Comparison of ENCODE assay signal across 10 mouse cellular contexts in the genomic region with DNA sequence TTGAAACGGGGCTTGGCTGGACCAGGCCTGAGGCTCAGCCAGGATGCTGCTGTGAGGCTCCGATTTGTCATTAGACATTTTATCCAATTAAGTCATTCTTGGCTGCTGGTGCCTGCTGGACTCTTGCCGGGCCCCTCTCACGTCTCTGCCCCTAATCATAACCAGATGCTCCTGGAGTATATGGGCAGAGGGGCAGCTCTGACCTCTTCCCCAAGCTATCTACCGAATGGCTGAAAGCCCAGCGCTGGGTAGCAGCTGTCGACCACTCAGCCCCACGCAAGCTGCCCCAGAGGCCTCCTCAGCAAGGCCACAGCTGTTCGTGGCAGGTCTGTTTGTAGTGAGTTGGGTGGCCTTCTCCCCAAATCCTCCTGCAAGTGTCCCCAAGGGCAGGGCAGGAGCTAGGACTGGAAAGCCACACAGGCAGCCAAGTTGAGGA. TPM values are rescaled to one million over a fixed set of nuclear protein-coding genes. Genes with fewer than 3 reads are reported as not detected.
DNase-seq lines count a peak whose midpoint lies in the region; ATAC-seq and TF ChIP-seq lines count a peak whose summit lies in the region.
"Had no signal": no experiment of that assay in that cellular context is flagged by ENCODE, and none has a peak within 500 bp of the region (broad histone marks: within the 10 kb centered on the region; RNA-seq: fewer than 3 reads in every experiment).

No protein-coding gene starts in this region.

- no peaks in the 10 kb centered on the region for H3K36me3 ChIP-seq in heart, adult 2 months (ENCODE audit: control insufficient read depth, insufficient read depth, low read length)
- no peaks in the 10 kb centered on the region for H3K36me3 ChIP-seq in heart, embryonic 12.5 days
- H3K36me3 ChIP-seq in ES-E14 (ENCODE audit: control insufficient read depth, insufficient read depth, low read length, poor library complexity, severe bottlenecking) = no peaks in the 10 kb centered on the region
- no peaks in the 10 kb centered on the region for H3K36me3 ChIP-seq in embryonic facial prominence, embryonic 15.5 days
- H3K36me3 ChIP-seq in hindbrain, embryonic 16.5 days (ENCODE audit: control insufficient read depth, insufficient read depth, low read length) = no peaks in the 10 kb centered on the region
- H3K36me3 ChIP-seq in thymus, adult 2 months (ENCODE audit: control insufficient read depth, insufficient read depth, low read length) = 0 out of 2 replicates have a peak, but pooled peaks cover 11% of the 10 kb centered on the region
- H3K36me3 ChIP-seq: intestine, embryonic 15.5 days; liver, embryonic 12.5 days had no signal

- H3K27ac ChIP-seq in heart, adult 2 months = peak overlapping the region; percentile 61
- no peak overlapping the region for H3K27ac ChIP-seq in heart, embryonic 12.5 days (ENCODE audit: poor library complexity, severe bottlenecking)
- no peak overlapping the region for H3K27ac ChIP-seq in ES-E14 (ENCODE audit: insufficient read depth, low read depth, low read length, poor library complexity, severe bottlenecking)
- peak overlapping the region; percentile 55; the same call in 1 of the 2 replicates for H3K27ac ChIP-seq in embryonic facial prominence, embryonic 15.5 days (replicated peaks)
- no peak overlapping the region for H3K27ac ChIP-seq in hindbrain, embryonic 16.5 days (ENCODE audit: low read depth, low read length)
- no peak overlapping the region for H3K27ac ChIP-seq in thymus, adult 2 months (ENCODE audit: control insufficient read depth, insufficient read depth, low read length)
- H3K27ac ChIP-seq: intestine, embryonic 15.5 days; liver, embryonic 12.5 days had no signal

- no peak for TF ChIP-seq CTCF in heart, adult 2 months (IDR thresholded peaks at IDR 0.05)
- TF ChIP-seq CTCF in thymus, adult 2 months (IDR thresholded peaks at IDR 0.05; ENCODE audit: borderline replicate concordance, control insufficient read depth, extremely low read depth, insufficient read depth, low read length, poor library complexity) = no peak

- H3K9me3 ChIP-seq in heart, embryonic 12.5 days (replicated peaks) = no peaks in the 10 kb centered on the region
- no peaks in the 10 kb centered on the region for H3K9me3 ChIP-seq in ES-E14 (ENCODE audit: control insufficient read depth, insufficient read depth, low read depth, low read length)
- no peaks in the 10 kb centered on the region for H3K9me3 ChIP-seq in embryonic facial prominence, embryonic 15.5 days (replicated peaks)
- no peaks in the 10 kb centered on the region for H3K9me3 ChIP-seq in hindbrain, embryonic 16.5 days (ENCODE audit: control insufficient read depth, low read length)
- H3K9me3 ChIP-seq: intestine, embryonic 15.5 days; liver, embryonic 12.5 days had no signal

- in situ Hi-C loops in ES-E14 (cut with MboI; ENCODE audit: low sequenced_read_pairs in 2 of 2, unreplicated experiment in 2 of 2) = no loop called here

- no peak for TF ChIP-seq POLR2A in heart, adult 2 months (IDR thresholded peaks at IDR 0.05; ENCODE audit: insufficient read depth, low read depth, low read length)
- TF ChIP-seq POLR2A in thymus, adult 2 months (IDR thresholded peaks at IDR 0.05; ENCODE audit: control insufficient read depth, extremely low read depth, insufficient read depth, low read length, poor library complexity) = no peak

- no peak overlapping the region for H3K9ac ChIP-seq in heart, adult 2 months (ENCODE audit: low read depth, low read length)
- H3K9ac ChIP-seq in heart, embryonic 12.5 days = no peak overlapping the region
- H3K9ac ChIP-seq in ES-E14 (ENCODE audit: insufficient read depth, low read depth, low read length, poor library complexity, severe bottlenecking) = peak overlapping the region; percentile 7; the same call in 1 of the 2 replicates
- H3K9ac ChIP-seq in embryonic facial prominence, embryonic 15.5 days = no peak overlapping the region
- H3K9ac ChIP-seq in hindbrain, embryonic 16.5 days (ENCODE audit: low read depth, low read length) = no peak overlapping the region
- H3K9ac ChIP-seq: intestine, embryonic 15.5 days; liver, embryonic 12.5 days had no signal

- H3K4me1 ChIP-seq in heart, adult 2 months (ENCODE audit: control insufficient read depth, insufficient read depth, low read length) = peaks cover 6% of the 10 kb centered on the region
- no peaks in the 10 kb centered on the region for H3K4me1 ChIP-seq in heart, embryonic 12.5 days (replicated peaks)
- peaks cover 17 to 37% of the 10 kb centered on the region in 2 experiments; a peak in 3 of 4 replicates for H3K4me1 ChIP-seq in ES-E14 (ENCODE audit: control insufficient read depth in 2 of 2, insufficient read depth in 2 of 2, low read length in 2 of 2, poor library complexity in 1 of 2)
- peaks cover 12% of the 10 kb centered on the region for H3K4me1 ChIP-seq in embryonic facial prominence, embryonic 15.5 days
- peaks cover 3% of the 10 kb centered on the region; the same call in 1 of the 2 replicates for H3K4me1 ChIP-seq in hindbrain, embryonic 16.5 days (ENCODE audit: control insufficient read depth, insufficient read depth, low read depth, low read length)
- H3K4me1 ChIP-seq in thymus, adult 2 months (replicated peaks; ENCODE audit: control insufficient read depth, insufficient read depth, low read length) = peaks cover 79% of the 10 kb centered on the region
- H3K4me1 ChIP-seq: liver, embryonic 12.5 days had no signal

- no peaks in the 10 kb centered on the region for H3K79me2 ChIP-seq in heart, adult 2 months (replicated peaks; ENCODE audit: control insufficient read depth, insufficient read depth, low read length)

- H3K27me3 ChIP-seq in heart, adult 2 months (ENCODE audit: control insufficient read depth, insufficient read depth, low read length) = no peaks in the 10 kb centered on the region
- peaks cover 51% of the 10 kb centered on the region for H3K27me3 ChIP-seq in heart, embryonic 12.5 days (replicated peaks)
- peaks cover 18% of the 10 kb centered on the region for H3K27me3 ChIP-seq in embryonic facial prominence, embryonic 15.5 days
- H3K27me3 ChIP-seq in hindbrain, embryonic 16.5 days (replicated peaks; ENCODE audit: control insufficient read depth, insufficient read depth, low read length) = peaks cover 9% of the 10 kb centered on the region
- H3K27me3 ChIP-seq in thymus, adult 2 months (ENCODE audit: control insufficient read depth, insufficient read depth, low read length) = no peaks in the 10 kb centered on the region

- no peak overlapping the region for H3K4me3 ChIP-seq in heart, adult 2 months
- no peak overlapping the region for H3K4me3 ChIP-seq in heart, embryonic 12.5 days
- H3K4me3 ChIP-seq in ES-E14 (ENCODE audit: insufficient read depth in 1 of 2, low read depth in 1 of 2, low read length in 2 of 2, poor library complexity in 1 of 2, severe bottlenecking in 1 of 2) = no peak overlapping the region
- H3K4me3 ChIP-seq in embryonic facial prominence, embryonic 15.5 days (replicated peaks) = no peak overlapping the region
- no peak overlapping the region for H3K4me3 ChIP-seq in hindbrain, embryonic 16.5 days (ENCODE audit: low read length)
- H3K4me3 ChIP-seq in thymus, adult 2 months (ENCODE audit: control insufficient read depth, insufficient read depth, low read length) = no peak overlapping the region
- H3K4me3 ChIP-seq: intestine, embryonic 15.5 days; liver, embryonic 12.5 days had no signal

- ATAC-seq in heart, embryonic 12.5 days (ENCODE audit: insufficient number of reproducible peaks, low FRiP score) = no peak
- 0 out of 2 replicates have a peak, but pooled peaks have one; percentile 36 for ATAC-seq in embryonic facial prominence, embryonic 15.5 days (ENCODE audit: insufficient number of reproducible peaks, low FRiP score, low TSS enrichment, low read depth)
- ATAC-seq in hindbrain, embryonic 16.5 days = peak; percentile 61
- no peak for ATAC-seq in cerebellum, adult (ENCODE audit: insufficient number of reproducible peaks, low FRiP score, low TSS enrichment)
- no peak for ATAC-seq in activated CD4-positive, CD25-positive, alpha-beta regulatory T cell, adult 4 months
- ATAC-seq: intestine, embryonic 15.5 days; liver, embryonic 12.5 days had no signal

- no peak overlapping the region for H3K4me2 ChIP-seq in heart, embryonic 12.5 days
- no peak overlapping the region for H3K4me2 ChIP-seq in embryonic facial prominence, embryonic 15.5 days (replicated peaks)
- no peak overlapping the region for H3K4me2 ChIP-seq in hindbrain, embryonic 16.5 days (ENCODE audit: low read length)
- H3K4me2 ChIP-seq: intestine, embryonic 15.5 days; liver, embryonic 12.5 days had no signal

- intact Hi-C loops in heart, adult 2 months (cut with DNase I) = no loop called here

- peak; percentile 77 to 81 for DNase-seq in heart, adult 2 months
- no peak for DNase-seq in ES-E14 (ENCODE audit: low read depth, low spot score)
- no peak for DNase-seq in thymus, adult 2 months

- 59% methylated on average over 9 of the region's 9 CpGs for WGBS in heart, adult 2 months
- WGBS in heart, embryonic 12.5 days = 58% methylated on average over 9 of the region's 9 CpGs
- WGBS in embryonic facial prominence, embryonic 15.5 days = 35% methylated on average over 9 of the region's 9 CpGs
- 58% methylated on average over 9 of the region's 9 CpGs for WGBS in hindbrain, embryonic 16.5 days
- WGBS in thymus, adult 2 months = 90% methylated on average over 9 of the region's 9 CpGs

- TF ChIP-seq EP300 in heart, adult 2 months (IDR thresholded peaks at IDR 0.05; ENCODE audit: insufficient read depth, low read depth, low read length) = 0 out of 2 replicates have a peak, but pooled peaks have one; percentile 7

RNA-seq across cellular contexts. Expression of gene Plxdc1, which starts 5.7 kb away (rescaled TPM):
- total RNA-seq in heart, adult 2 months (2021) = 1 to 10 TPM; 4.5 to 5.5 TPM
- 6.6 and 8.5 TPM in 2 replicates for polyA plus RNA-seq in heart, adult 2 months (2012; rRNA removed)
- 0.31 TPM in 1 of 2 replicates, not detected in the other for polyA plus RNA-seq in heart, embryonic 12.5 days (2016; fragmentation: Nextera tagmentation; extraction: Ambion mirVana)
- total RNA-seq in ES-E14 (2012; rRNA removed) = 2.5 and 4.3 TPM in 2 replicates
- polyA plus RNA-seq in embryonic facial prominence, embryonic 15.5 days (2015; fragmentation: Nextera tagmentation; extraction: Ambion mirVana) = 2.3 TPM in 2 replicates
- polyA plus RNA-seq in hindbrain, embryonic 16.5 days (2015; fragmentation: Nextera tagmentation; extraction: Ambion mirVana) = 2.1 and 2.8 TPM in 2 replicates
- 77.5 and 94.1 TPM in 2 replicates for polyA plus RNA-seq in thymus, adult 2 months (2012; rRNA removed)
- polyA plus RNA-seq in activated CD4-positive, CD25-positive, alpha-beta regulatory T cell, adult 4 months (2017; shearing (Covaris generic)) = 1 to 10 TPM; 5.8 to 6.4 TPM

RNA-seq across cellular contexts. Expression of gene Arl5c, which starts 15.4 kb away (rescaled TPM):
- under 1 TPM; 0.66 to 0.70 TPM for total RNA-seq in heart, adult 2 months (2021)
- polyA plus RNA-seq in heart, adult 2 months (2012; rRNA removed) = 2.4 and 2.8 TPM in 2 replicates
- polyA plus RNA-seq in heart, embryonic 12.5 days (2016; fragmentation: Nextera tagmentation; extraction: Ambion mirVana) = 3.4 and 3.9 TPM in 2 replicates
- total RNA-seq in ES-E14 (2012; rRNA removed) = 2.9 and 4.4 TPM in 2 replicates
- polyA plus RNA-seq in embryonic facial prominence, embryonic 15.5 days (2015; fragmentation: Nextera tagmentation; extraction: Ambion mirVana) = 13.0 and 14.7 TPM in 2 replicates
- polyA plus RNA-seq in hindbrain, embryonic 16.5 days (2015; fragmentation: Nextera tagmentation; extraction: Ambion mirVana) = 7.3 and 7.6 TPM in 2 replicates
- polyA plus RNA-seq in thymus, adult 2 months (2012; rRNA removed) = 181 and 217 TPM in 2 replicates
- 10 to 100 TPM; 70.4 to 78.5 TPM for polyA plus RNA-seq in activated CD4-positive, CD25-positive, alpha-beta regulatory T cell, adult 4 months (2017; shearing (Covaris generic))

RNA-seq across cellular contexts. Expression of gene Cacnb1, which starts 42.3 kb away (rescaled TPM):
- total RNA-seq in heart, adult 2 months (2021) = 1 to 10 TPM; 5.9 to 6.1 TPM
- 10.0 and 10.5 TPM in 2 replicates for polyA plus RNA-seq in heart, adult 2 months (2012; rRNA removed)
- polyA plus RNA-seq in heart, embryonic 12.5 days (2016; fragmentation: Nextera tagmentation; extraction: Ambion mirVana) = 6.1 and 8.5 TPM in 2 replicates
- 6.2 and 12.0 TPM in 2 replicates for total RNA-seq in ES-E14 (2012; rRNA removed)
- polyA plus RNA-seq in embryonic facial prominence, embryonic 15.5 days (2015; fragmentation: Nextera tagmentation; extraction: Ambion mirVana) = 21.3 and 22.0 TPM in 2 replicates
- polyA plus RNA-seq in hindbrain, embryonic 16.5 days (2015; fragmentation: Nextera tagmentation; extraction: Ambion mirVana) = 59.6 and 69.0 TPM in 2 replicates
- 27.1 and 32.9 TPM in 2 replicates for polyA plus RNA-seq in thymus, adult 2 months (2012; rRNA removed)
- 1 to 10 TPM; 1.4 to 2.9 TPM for polyA plus RNA-seq in activated CD4-positive, CD25-positive, alpha-beta regulatory T cell, adult 4 months (2017; shearing (Covaris generic))

RNA-seq across cellular contexts. Expression of gene Rpl19, which starts 46.0 kb away (rescaled TPM):
- total RNA-seq in heart, adult 2 months (2021) = 100 to 1,000 TPM; 505 to 604 TPM
- 348 and 422 TPM in 2 replicates for polyA plus RNA-seq in heart, adult 2 months (2012; rRNA removed)
- 654 and 675 TPM in 2 replicates for polyA plus RNA-seq in heart, embryonic 12.5 days (2016; fragmentation: Nextera tagmentation; extraction: Ambion mirVana)
- total RNA-seq in ES-E14 (2012; rRNA removed) = 3,222 and 3,264 TPM in 2 replicates
- polyA plus RNA-seq in embryonic facial prominence, embryonic 15.5 days (2015; fragmentation: Nextera tagmentation; extraction: Ambion mirVana) = 1,021 and 1,069 TPM in 2 replicates
- 578 and 612 TPM in 2 replicates for polyA plus RNA-seq in hindbrain, embryonic 16.5 days (2015; fragmentation: Nextera tagmentation; extraction: Ambion mirVana)
- polyA plus RNA-seq in thymus, adult 2 months (2012; rRNA removed) = 1,012 and 1,033 TPM in 2 replicates
- polyA plus RNA-seq in activated CD4-positive, CD25-positive, alpha-beta regulatory T cell, adult 4 months (2017; shearing (Covaris generic)) = 1,000 to 10,000 TPM; 3,386 to 3,946 TPM

Comparison
In these comparisons a context has a peak if more than half of its experiments do, and no peak if none do; other contexts are left out.
1. H3K27ac ChIP-seq: peak in heart, adult 2 months (single experiment) and embryonic facial prominence, embryonic 15.5 days (single experiment); none in heart, embryonic 12.5 days (single experiment), ES-E14 (single experiment), hindbrain, embryonic 16.5 days (single experiment) and thymus, adult 2 months (single experiment).
2. DNase-seq: peak in heart, adult 2 months (2 of 2); none in ES-E14 (single experiment) and thymus, adult 2 months (single experiment).
3. ATAC-seq: peak in embryonic facial prominence, embryonic 15.5 days (single experiment) and hindbrain, embryonic 16.5 days (single experiment); none in heart, embryonic 12.5 days (single experiment), cerebellum, adult (single experiment) and activated CD4-positive, CD25-positive, alpha-beta regulatory T cell, adult 4 months (single experiment).